In the genomic region with DNA sequence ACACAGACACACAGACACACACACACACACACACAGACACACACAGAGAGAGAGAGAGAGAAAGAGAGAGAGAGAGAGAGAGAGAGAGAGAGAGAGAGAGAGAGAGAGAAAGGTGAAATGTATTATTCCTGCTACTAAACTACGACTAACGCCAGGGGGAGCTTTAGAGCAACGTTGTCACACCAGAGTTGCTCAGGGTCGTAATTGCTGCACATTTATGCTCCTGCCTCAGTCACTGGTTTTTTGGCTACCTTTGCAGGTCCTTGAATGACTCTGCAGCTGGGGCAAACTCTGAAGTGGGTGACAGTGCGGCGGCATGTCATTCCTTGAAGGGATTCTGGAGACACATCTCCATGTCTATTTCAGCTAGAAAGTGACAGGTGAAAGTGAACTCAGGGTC, we compare ENCODE assay signal across 8 mouse cellular contexts.
A peak's percentile ranks its signal among the peaks of the same experiment; 100 is the strongest.
DNase-seq lines count a peak whose midpoint lies in the region; ATAC-seq and TF ChIP-seq lines count a peak whose summit lies in the region.
"Had no signal": no experiment of that assay in that cellular context is flagged by ENCODE, and none has a peak within 500 bp of the region (broad histone marks: within the 10 kb centered on the region; RNA-seq: fewer than 3 reads in every experiment).

No protein-coding gene starts in this region.

- no peaks in the 10 kb centered on the region for H3K9me3 ChIP-seq in liver, embryonic 11.5 days (ENCODE audit: control insufficient read depth, low read length)
- no peaks in the 10 kb centered on the region for H3K9me3 ChIP-seq in intestine, postnatal 0 days (ENCODE audit: control insufficient read depth)
- no peaks in the 10 kb centered on the region for H3K9me3 ChIP-seq in liver, postnatal 0 days (ENCODE audit: low read length)

- TF ChIP-seq EP300 in liver, postnatal 0 days (IDR thresholded peaks at IDR 0.05; ENCODE audit: low read depth) = no peak

- no peaks in the 10 kb centered on the region for H3K36me3 ChIP-seq in liver, adult 2 months (ENCODE audit: control insufficient read depth, insufficient read depth, low read length)
- no peaks in the 10 kb centered on the region for H3K36me3 ChIP-seq in liver, embryonic 11.5 days (ENCODE audit: control insufficient read depth, insufficient read depth, low read length)
- no peaks in the 10 kb centered on the region for H3K36me3 ChIP-seq in intestine, postnatal 0 days (ENCODE audit: control insufficient read depth, insufficient read depth)
- H3K36me3 ChIP-seq in liver, postnatal 0 days (replicated peaks; ENCODE audit: insufficient read depth, low read length) = no peaks in the 10 kb centered on the region

- no peak for TF ChIP-seq POLR2A in liver, adult 2 months (IDR thresholded peaks at IDR 0.05; ENCODE audit: extremely low read depth, insufficient read depth, low read length)

- WGBS in liver, adult 2 months = 33% methylated on average over 6 of the region's 6 CpGs
- WGBS in liver, embryonic 11.5 days = 41% methylated on average over 6 of the region's 6 CpGs
- WGBS in intestine, postnatal 0 days = 40% methylated on average over 6 of the region's 6 CpGs
- 29% methylated on average over 6 of the region's 6 CpGs for WGBS in liver, postnatal 0 days (ENCODE audit: insufficient replicate concordance)

- no peak overlapping the region for H3K9ac ChIP-seq in liver, adult 2 months (ENCODE audit: low read depth, low read length)
- H3K9ac ChIP-seq in liver, embryonic 11.5 days (ENCODE audit: low read depth, low read length) = no peak overlapping the region
- no peak overlapping the region for H3K9ac ChIP-seq in intestine, postnatal 0 days (ENCODE audit: low read depth, low read length)
- no peak overlapping the region for H3K9ac ChIP-seq in liver, postnatal 0 days (replicated peaks)

- no peak overlapping the region for H3K4me3 ChIP-seq in liver, adult 2 months (ENCODE audit: insufficient read depth, low read depth, low read length)
- H3K4me3 ChIP-seq in liver, embryonic 11.5 days (ENCODE audit: low read depth, low read length) = no peak overlapping the region
- no peak overlapping the region for H3K4me3 ChIP-seq in intestine, postnatal 0 days (ENCODE audit: low read depth, low read length)
- H3K4me3 ChIP-seq in liver, postnatal 0 days (ENCODE audit: low read depth, low read length) = no peak overlapping the region

- H3K27me3 ChIP-seq in liver, adult 2 months (ENCODE audit: control insufficient read depth, insufficient read depth, low read length) = no peaks in the 10 kb centered on the region
- no peaks in the 10 kb centered on the region for H3K27me3 ChIP-seq in liver, embryonic 11.5 days (replicated peaks; ENCODE audit: control insufficient read depth, insufficient read depth, low read length)
- H3K27me3 ChIP-seq in intestine, postnatal 0 days (replicated peaks; ENCODE audit: control insufficient read depth, insufficient read depth, low read length) = no peaks in the 10 kb centered on the region
- H3K27me3 ChIP-seq in liver, postnatal 0 days (ENCODE audit: insufficient read depth, low read length) = no peaks in the 10 kb centered on the region

- no peak overlapping the region for H3K27ac ChIP-seq in liver, adult 2 months (replicated peaks; ENCODE audit: insufficient read depth, low read depth, low read length)
- H3K27ac ChIP-seq in liver, embryonic 11.5 days (ENCODE audit: low read depth, low read length) = no peak overlapping the region
- H3K27ac ChIP-seq in intestine, postnatal 0 days (ENCODE audit: low read depth, low read length) = no peak overlapping the region
- no peak overlapping the region for H3K27ac ChIP-seq in liver, postnatal 0 days (ENCODE audit: low read depth)
- H3K27ac ChIP-seq: macrophage had no signal

- H3K4me1 ChIP-seq in liver, adult 2 months (ENCODE audit: control insufficient read depth, insufficient read depth, low read length) = no peaks in the 10 kb centered on the region
- H3K4me1 ChIP-seq in liver, embryonic 11.5 days (replicated peaks; ENCODE audit: control insufficient read depth, insufficient read depth, low read length) = no peaks in the 10 kb centered on the region
- H3K4me1 ChIP-seq in intestine, postnatal 0 days (replicated peaks; ENCODE audit: control insufficient read depth, insufficient read depth, low read length) = no peaks in the 10 kb centered on the region
- H3K4me1 ChIP-seq in liver, postnatal 0 days (ENCODE audit: insufficient read depth) = no peaks in the 10 kb centered on the region

- H3K4me2 ChIP-seq in liver, embryonic 11.5 days = no peak overlapping the region
- no peak overlapping the region for H3K4me2 ChIP-seq in intestine, postnatal 0 days (replicated peaks; ENCODE audit: low read depth)
- H3K4me2 ChIP-seq in liver, postnatal 0 days (ENCODE audit: low read depth, low read length) = no peak overlapping the region

- H3K79me2 ChIP-seq in liver, adult 2 months (ENCODE audit: control insufficient read depth, insufficient read depth, low read length) = no peaks in the 10 kb centered on the region

- ATAC-seq in liver, embryonic 11.5 days (replicated peaks; ENCODE audit: low FRiP score) = no peak
- no peak for ATAC-seq in intestine, postnatal 0 days
- no peak for ATAC-seq in liver, postnatal 0 days

- peak; percentile 4 for DNase-seq in liver, adult 2 months (ENCODE audit: extremely low read depth, low read depth, low spot score)
- no peak for DNase-seq in liver, embryonic 11.5 days (ENCODE audit: low spot score)
- DNase-seq in ZHBTc4 (ENCODE audit: low read depth, low spot score) = peak; percentile 64
- peak; percentile 76 for DNase-seq in embryo, embryonic 10 days (ENCODE audit: low spot score)
- DNase-seq in liver, postnatal 0 days = peak; percentile 16
- peak; percentile 8 for DNase-seq in telencephalon, adult 2 months (ENCODE audit: low read depth, low spot score)

- peak; percentile 37 for TF ChIP-seq CTCF in liver, adult 2 months (IDR thresholded peaks at IDR 0.05; ENCODE audit: low read depth, low read length)
- TF ChIP-seq CTCF in intestine, postnatal 0 days (IDR thresholded peaks at IDR 0.05; ENCODE audit: low read depth) = peak; percentile 66
- TF ChIP-seq CTCF in liver, postnatal 0 days (IDR thresholded peaks at IDR 0.05; ENCODE audit: low read depth) = peak; percentile 58
